Mouse (Mus musculus) neural tube, embryonic 13.5 days (tissue): ENCODE results near the gene Slc16a13. TPM values are rescaled to one million over a fixed set of nuclear protein-coding genes. Genes with fewer than 3 reads are reported as not detected.
"Not testable (repeated sequence)": the region's sequence is repeated elsewhere in the genome, so short reads cannot be mapped to it uniquely, and the experiment has no call there.

Source experiments
- ATAC-seq: fragments of 200-750 bp; cut with Nextera tagmentation; 2 replicates; pipeline ENCODE4 v1.8.0; 2017; ENCODE audit warnings: low read depth, mild to moderate bottlenecking, moderate TSS enrichment, moderate library complexity
- H3K27ac ChIP-seq: fragments of 300-500 bp; sonication (generic); replicated peaks from 2 replicates; pipeline ENCODE4 v1.5.1; 2015; ENCODE audit warnings: moderate library complexity, mild to moderate bottlenecking, inconsistent platforms
- H3K27me3 ChIP-seq: fragments of 300-500 bp; sonication (generic); 2 replicates; pipeline ENCODE4 v1.6.1; 2015; ENCODE audit warnings: mild to moderate bottlenecking, inconsistent platforms
- H3K36me3 ChIP-seq: fragments of 300-500 bp; sonication (generic); 2 replicates; pipeline ENCODE4 v1.6.1; 2015; ENCODE audit warnings: mild to moderate bottlenecking, inconsistent platforms
- H3K4me1 ChIP-seq: fragments of 300-500 bp; sonication (generic); replicated peaks from 2 replicates; pipeline ENCODE4 v1.6.1; 2015; ENCODE audit warnings: inconsistent platforms
- H3K4me2 ChIP-seq: fragments of 300-500 bp; sonication (generic); 2 replicates; pipeline ENCODE4 v1.6.1; 2015; ENCODE audit warnings: inconsistent platforms, mild to moderate bottlenecking, moderate library complexity
- H3K4me3 ChIP-seq: fragments of 300-500 bp; sonication (generic); 2 replicates; pipeline ENCODE4 v1.5.1; 2015; ENCODE audit warnings: mild to moderate bottlenecking, inconsistent platforms
- H3K9ac ChIP-seq: fragments of 300-500 bp; sonication (generic); 2 replicates; pipeline ENCODE4 v1.6.1; 2015; ENCODE audit warnings: moderate library complexity, mild to moderate bottlenecking, inconsistent platforms
- H3K9me3 ChIP-seq: fragments of 300-500 bp; sonication (generic); 2 replicates; pipeline ENCODE4 v1.6.1; 2016; ENCODE audit warnings: inconsistent platforms
- WGBS: fragments of 180-500 bp; shearing (Covaris S2); methylation state at CpG from one replicate; pipeline ENCODE4 v1.1.7; 2015; 5-methylcytosine and 5-hydroxymethylcytosine counted together
- polyA plus RNA-seq: library from polyadenylated mRNA; unstranded; fragments of >200 nt; fragmentation: Nextera tagmentation; extraction: Ambion mirVana; gene quantifications from 2 replicates; pipeline ENCODE4 v1.2.1, GENCODE M21; 2015

Slc16a13 gene
- polyA plus RNA-seq, 1 experiment from 2014 or later = 15.8 TPM

GRCm38 (mm10) chr11:70179401-70179800 is 41.5 kb downstream of the Slc16a13 start:
- no peak overlapping the region for H3K4me2 ChIP-seq
- H3K4me3 ChIP-seq = no peak overlapping the region
- no peak overlapping the region for H3K9ac ChIP-seq
- no peaks in the 10 kb centered on the region for H3K4me1 ChIP-seq
- H3K27ac ChIP-seq = no peak overlapping the region
- H3K36me3 ChIP-seq = no peaks in the 10 kb centered on the region
- H3K9me3 ChIP-seq = no peaks in the 10 kb centered on the region
- no peak for ATAC-seq
- 44% methylated on average over 14 of the region's 14 CpGs for WGBS
- no peaks in the 10 kb centered on the region for H3K27me3 ChIP-seq

- WGBS = 84% methylated on average over 11 of the region's 11 CpGs
- Histone ChIP-seq H3K9ac (no peak overlapping the region), H3K36me3 (no peaks in the 10 kb centered on the region), H3K4me1 (no peaks in the 10 kb centered on the region), H3K27ac (no peak overlapping the region), H3K4me2 (no peak overlapping the region), H3K4me3 (no peak overlapping the region), H3K27me3 (no peaks in the 10 kb centered on the region), H3K9me3 (no peaks in the 10 kb centered on the region)
- ATAC-seq = no peak
Observed at GRCm38 (mm10) chr11:70178756-70179155, 42.1 kb downstream of the Slc16a13 start.

GRCm38 (mm10) chr11:70178311-70178710 is 42.6 kb downstream of the Slc16a13 start:
- ATAC-seq = no peak
- H3K9me3 ChIP-seq = no peaks in the 10 kb centered on the region
- no peaks in the 10 kb centered on the region for H3K27me3 ChIP-seq
- H3K4me1 ChIP-seq = no peaks in the 10 kb centered on the region
- H3K36me3 ChIP-seq = no peaks in the 10 kb centered on the region
- H3K4me2 ChIP-seq = no peak overlapping the region
- 83% methylated on average over 11 of the region's 11 CpGs for WGBS
- no peak overlapping the region for H3K4me3 ChIP-seq
- H3K9ac ChIP-seq = no peak overlapping the region
- H3K27ac ChIP-seq = no peak overlapping the region

GRCm38 (mm10) chr11:70177647-70178046 is 43.2 kb downstream of the Slc16a13 start:
- no peaks in the 10 kb centered on the region for H3K36me3 ChIP-seq
- 72% methylated on average over 8 of the region's 8 CpGs for WGBS
- H3K4me3 ChIP-seq = no peak overlapping the region
- H3K4me2 ChIP-seq = no peak overlapping the region
- no peaks in the 10 kb centered on the region for H3K4me1 ChIP-seq
- no peak overlapping the region for H3K9ac ChIP-seq
- no peak overlapping the region for H3K27ac ChIP-seq
- no peaks in the 10 kb centered on the region for H3K27me3 ChIP-seq
- no peaks in the 10 kb centered on the region for H3K9me3 ChIP-seq
- ATAC-seq = no peak

- ATAC-seq = no peak
- Histone ChIP-seq H3K9me3 (no peaks in the 10 kb centered on the region), H3K4me2 (no peak overlapping the region), H3K9ac (no peak overlapping the region), H3K36me3 (no peaks in the 10 kb centered on the region), H3K4me1 (no peaks in the 10 kb centered on the region), H3K4me3 (no peak overlapping the region), H3K27ac (no peak overlapping the region), H3K27me3 (no peaks in the 10 kb centered on the region)
- WGBS = 81% methylated on average over 4 of the region's 4 CpGs
Observed at GRCm38 (mm10) chr11:70174491-70174890, 46.4 kb downstream of the Slc16a13 start.

GRCm38 (mm10) chr11:70172298-70172697 is 48.6 kb downstream of the Slc16a13 start:
- no peak overlapping the region for H3K9ac ChIP-seq
- 57% methylated on average over 5 of the region's 5 CpGs for WGBS
- no peak for ATAC-seq
- H3K9me3 ChIP-seq = no peaks in the 10 kb centered on the region
- H3K4me2 ChIP-seq = no peak overlapping the region
- no peak overlapping the region for H3K27ac ChIP-seq
- H3K4me3 ChIP-seq = no peak overlapping the region
- no peaks in the 10 kb centered on the region for H3K36me3 ChIP-seq
- H3K4me1 ChIP-seq = no peaks in the 10 kb centered on the region
- no peaks in the 10 kb centered on the region for H3K27me3 ChIP-seq

- ATAC-seq = no peak
- 42% methylated on average over 3 of the region's 3 CpGs for WGBS
- no peak overlapping the region for H3K27ac ChIP-seq
- no peak overlapping the region for H3K4me3 ChIP-seq
- no peak overlapping the region for H3K4me2 ChIP-seq
- H3K36me3 ChIP-seq = no peaks in the 10 kb centered on the region
- H3K9ac ChIP-seq = no peak overlapping the region
- H3K4me1 ChIP-seq = no peaks in the 10 kb centered on the region
- no peaks in the 10 kb centered on the region for H3K27me3 ChIP-seq
- no peaks in the 10 kb centered on the region for H3K9me3 ChIP-seq
Observed at GRCm38 (mm10) chr11:70171847-70172246, 49.0 kb downstream of the Slc16a13 start.

- WGBS = 82% methylated on average over 7 of the region's 7 CpGs
- no peak overlapping the region for H3K4me2 ChIP-seq
Observed at GRCm38 (mm10) chr11:70171181-70171580, 49.7 kb downstream of the Slc16a13 start.

GRCm38 (mm10) chr11:70170291-70170690 is 50.6 kb downstream of the Slc16a13 start:
- Histone ChIP-seq H3K9me3 (no peaks in the 10 kb centered on the region), H3K4me1 (no peaks in the 10 kb centered on the region), H3K27me3 (no peaks in the 10 kb centered on the region), H3K36me3 (no peaks in the 10 kb centered on the region), H3K4me3 (no peak overlapping the region), H3K4me2 (no peak overlapping the region), H3K9ac (no peak overlapping the region), H3K27ac (no peak overlapping the region)
- no peak for ATAC-seq
- 81% methylated on average over 7 of the region's 7 CpGs for WGBS

More at GRCm38 (mm10) chr11:70171181-70171580, 49.7 kb downstream of the Slc16a13 start:
- Histone ChIP-seq H3K27ac (no peak overlapping the region), H3K9ac (no peak overlapping the region), H3K27me3 (no peaks in the 10 kb centered on the region), H3K9me3 (no peaks in the 10 kb centered on the region), H3K36me3 (no peaks in the 10 kb centered on the region), H3K4me3 (no peak overlapping the region), H3K4me1 (no peaks in the 10 kb centered on the region)
- no peak for ATAC-seq

- not testable (repeated sequence) for H3K4me2 ChIP-seq, ATAC-seq, H3K36me3 ChIP-seq, H3K27ac ChIP-seq, H3K4me3 ChIP-seq, H3K9me3 ChIP-seq, H3K4me1 ChIP-seq, H3K9ac ChIP-seq, H3K27me3 ChIP-seq
- WGBS = 93% methylated on average over 7 of the region's 7 CpGs
Observed at GRCm38 (mm10) chr11:70169471-70169870, 51.4 kb downstream of the Slc16a13 start.

GRCm38 (mm10) chr11:70168136-70168535 is 52.7 kb downstream of the Slc16a13 start:
- no peaks in the 10 kb centered on the region for H3K27me3 ChIP-seq
- no peak for ATAC-seq
- no peak overlapping the region for H3K27ac ChIP-seq
- 65% methylated on average over 7 of the region's 7 CpGs for WGBS
- H3K4me3 ChIP-seq = no peak overlapping the region
- H3K9ac ChIP-seq = no peak overlapping the region
- no peak overlapping the region for H3K4me2 ChIP-seq
- H3K4me1 ChIP-seq = no peaks in the 10 kb centered on the region
- no peaks in the 10 kb centered on the region for H3K9me3 ChIP-seq
- no peaks in the 10 kb centered on the region for H3K36me3 ChIP-seq
